Comparison of ENCODE assay signal across 18 mouse cellular contexts in genomic region chr15:69257161-69257778, GRCm38 (mm10).
DNase-seq lines count a peak whose midpoint lies in the region; ATAC-seq and TF ChIP-seq lines count a peak whose summit lies in the region.
"Had no signal": no experiment of that assay in that cellular context is flagged by ENCODE, and none has a peak within 500 bp of the region (broad histone marks: within the 10 kb centered on the region; RNA-seq: fewer than 3 reads in every experiment).

No protein-coding gene starts in this region.

- H3K36me3 ChIP-seq in heart, embryonic 11.5 days (ENCODE audit: control insufficient read depth, insufficient read depth, low read length) = no peaks in the 10 kb centered on the region
- no peaks in the 10 kb centered on the region for H3K36me3 ChIP-seq in kidney, postnatal 0 days (ENCODE audit: insufficient read depth, low read length)
- H3K36me3 ChIP-seq: embryonic facial prominence, embryonic 13.5 days; heart, embryonic 13.5 days; hindbrain, embryonic 15.5 days had no signal

- no peaks in the 10 kb centered on the region for H3K9me3 ChIP-seq in heart, embryonic 11.5 days (replicated peaks; ENCODE audit: control insufficient read depth, low read length)
- H3K9me3 ChIP-seq in kidney, postnatal 0 days (replicated peaks; ENCODE audit: low read length) = no peaks in the 10 kb centered on the region
- H3K9me3 ChIP-seq: embryonic facial prominence, embryonic 13.5 days; forebrain, embryonic 13.5 days; heart, embryonic 13.5 days; hindbrain, embryonic 15.5 days had no signal

- peak; percentile 33 for DNase-seq in heart, adult 11 months
- peak; percentile 23 for DNase-seq in kidney, postnatal 0 days (ENCODE audit: low spot score)
- DNase-seq in kidney, postnatal 36 days = no peak
- DNase-seq in embryo, embryonic 9.5 days (ENCODE audit: extremely low spot score) = peak; percentile 7
- no peak for DNase-seq in spleen, postnatal 4 days (ENCODE audit: low spot score in 2 of 2)
- DNase-seq: adrenal gland, postnatal 10 days; cerebellum, adult 11 months; cerebellum, adult 8-10 months; cerebellum, postnatal 14 days; forebrain, postnatal 0 days; gastrocnemius, postnatal 14 days; heart, postnatal 36 days had no signal

- no peaks in the 10 kb centered on the region for H3K27me3 ChIP-seq in heart, embryonic 11.5 days (ENCODE audit: control insufficient read depth, insufficient read depth, low read length)
- H3K27me3 ChIP-seq in kidney, postnatal 0 days (ENCODE audit: insufficient read depth, low read length) = no peaks in the 10 kb centered on the region
- H3K27me3 ChIP-seq: embryonic facial prominence, embryonic 13.5 days; forebrain, embryonic 13.5 days; heart, embryonic 13.5 days; hindbrain, embryonic 15.5 days had no signal

- ATAC-seq in heart, embryonic 11.5 days (replicated peaks; ENCODE audit: insufficient number of reproducible peaks, low FRiP score, low TSS enrichment) = no peak
- ATAC-seq in kidney, postnatal 0 days (replicated peaks; ENCODE audit: low FRiP score, low read depth) = no peak
- no peak for ATAC-seq in erythroid progenitor cell, adult 5-6 weeks (replicated peaks; ENCODE audit: low FRiP score, poor library complexity, severe bottlenecking)
- ATAC-seq: forebrain, embryonic 13.5 days; forebrain, postnatal 0 days had no signal

- no peak for TF ChIP-seq CTCF in kidney, postnatal 0 days (IDR thresholded peaks at IDR 0.05; ENCODE audit: low read depth)

- no peaks in the 10 kb centered on the region for H3K4me1 ChIP-seq in heart, embryonic 11.5 days (ENCODE audit: control insufficient read depth, insufficient read depth, low read length)
- H3K4me1 ChIP-seq in kidney, postnatal 0 days (replicated peaks; ENCODE audit: insufficient read depth, low read length) = 0 out of 2 replicates have a peak, but pooled peaks cover 3% of the 10 kb centered on the region
- H3K4me1 ChIP-seq: embryonic facial prominence, embryonic 13.5 days; forebrain, embryonic 13.5 days; hindbrain, embryonic 15.5 days had no signal

- H3K27ac ChIP-seq in heart, embryonic 11.5 days (ENCODE audit: low read depth, low read length) = no peak overlapping the region
- H3K27ac ChIP-seq in kidney, postnatal 0 days = no peak overlapping the region
- H3K27ac ChIP-seq: embryonic facial prominence, embryonic 13.5 days; forebrain, embryonic 13.5 days; heart, embryonic 13.5 days; hindbrain, embryonic 15.5 days had no signal

- no peak overlapping the region for H3K4me2 ChIP-seq in heart, embryonic 11.5 days
- no peak overlapping the region for H3K4me2 ChIP-seq in kidney, postnatal 0 days (ENCODE audit: low read length)
- H3K4me2 ChIP-seq: embryonic facial prominence, embryonic 13.5 days; forebrain, embryonic 13.5 days; heart, embryonic 13.5 days; hindbrain, embryonic 15.5 days had no signal

- no peak overlapping the region for H3K9ac ChIP-seq in heart, embryonic 11.5 days (ENCODE audit: low read depth, low read length)
- H3K9ac ChIP-seq in kidney, postnatal 0 days (ENCODE audit: low read depth, low read length) = no peak overlapping the region
- H3K9ac ChIP-seq: embryonic facial prominence, embryonic 13.5 days; forebrain, embryonic 13.5 days; forebrain, postnatal 0 days; heart, embryonic 13.5 days; hindbrain, embryonic 15.5 days had no signal

- H3K4me3 ChIP-seq in heart, embryonic 11.5 days (ENCODE audit: low read depth, low read length) = no peak overlapping the region
- H3K4me3 ChIP-seq in kidney, postnatal 0 days (replicated peaks; ENCODE audit: low read depth, low read length) = no peak overlapping the region
- H3K4me3 ChIP-seq: embryonic facial prominence, embryonic 13.5 days; forebrain, embryonic 13.5 days; heart, embryonic 13.5 days; hindbrain, embryonic 15.5 days had no signal

- 76% methylated on average over 3 of the region's 3 CpGs for WGBS in heart, embryonic 11.5 days (ENCODE audit: insufficient replicate concordance)
- 32% methylated on average over 3 of the region's 3 CpGs for WGBS in kidney, postnatal 0 days

Comparison
In these comparisons a context has a peak if more than half of its experiments do, and no peak if none do; other contexts are left out.
1. DNase-seq: peak in heart, adult 11 months (single experiment), kidney, postnatal 0 days (single experiment) and embryo, embryonic 9.5 days (single experiment); none in kidney, postnatal 36 days (0 of 2) and spleen, postnatal 4 days (0 of 2).